Mouse (Mus musculus): ENCODE results near the gene Clec3a. TPM values are rescaled to one million over a fixed set of nuclear protein-coding genes. Genes with fewer than 3 reads are reported as not detected.

Clec3a gene
- not detected in 2 replicates for polyA plus RNA-seq (2014; fragmentation: Nextera tagmentation; extraction: Ambion mirVana)

DNA sequence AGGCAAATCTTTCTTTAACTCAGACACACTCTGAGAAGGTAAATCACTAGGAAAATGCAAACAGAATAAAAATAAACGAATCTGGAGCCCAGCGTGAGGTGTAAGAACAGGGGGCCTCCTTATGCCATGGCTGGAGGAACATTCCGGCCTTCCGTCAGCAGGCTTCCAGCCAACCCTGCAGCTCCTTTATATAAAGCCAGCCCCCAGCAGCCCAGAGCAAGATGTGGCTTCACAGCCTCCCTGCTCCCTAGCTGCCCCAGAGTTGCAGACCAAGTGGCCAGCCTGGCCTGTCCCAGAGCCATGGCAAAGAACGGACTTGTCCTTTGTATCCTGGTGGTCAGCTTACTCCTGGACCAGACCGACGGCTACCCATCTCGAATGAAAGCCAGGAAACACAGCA lies at the start of gene Clec3a:
Gene Clec3a, plus strand, starts transcription at position 301 of the 400 bp plus-strand sequence.
- H3K4me2 ChIP-seq: no peak within 1 kb of the TSS
- no peak within 1 kb of the TSS for H3K9ac ChIP-seq (ENCODE audit: low read length)
- no peaks in the 10 kb centered on the region for H3K9me3 ChIP-seq (ENCODE audit: control insufficient read depth, low read length)
- H3K36me3 ChIP-seq (ENCODE audit: control insufficient read depth, insufficient read depth, low read length): no peaks in the 10 kb centered on the region
- no peaks in the 10 kb centered on the region for H3K27me3 ChIP-seq (ENCODE audit: control insufficient read depth, insufficient read depth, low read length)
- WGBS: 74% methylated on average over 8 of the region's 8 CpGs
- ATAC-seq (ENCODE audit: low FRiP score): no peak
- H3K4me1 ChIP-seq (ENCODE audit: control insufficient read depth, insufficient read depth, low read length): no peaks in the 10 kb centered on the region
- H3K27ac ChIP-seq (ENCODE audit: low read depth, low read length): no peak within 1 kb of the TSS
- DNase-seq (ENCODE audit: low spot score, missing footprints): no peak
- H3K4me3 ChIP-seq (ENCODE audit: low read depth, low read length): no peak within 1 kb of the TSS

DNA sequence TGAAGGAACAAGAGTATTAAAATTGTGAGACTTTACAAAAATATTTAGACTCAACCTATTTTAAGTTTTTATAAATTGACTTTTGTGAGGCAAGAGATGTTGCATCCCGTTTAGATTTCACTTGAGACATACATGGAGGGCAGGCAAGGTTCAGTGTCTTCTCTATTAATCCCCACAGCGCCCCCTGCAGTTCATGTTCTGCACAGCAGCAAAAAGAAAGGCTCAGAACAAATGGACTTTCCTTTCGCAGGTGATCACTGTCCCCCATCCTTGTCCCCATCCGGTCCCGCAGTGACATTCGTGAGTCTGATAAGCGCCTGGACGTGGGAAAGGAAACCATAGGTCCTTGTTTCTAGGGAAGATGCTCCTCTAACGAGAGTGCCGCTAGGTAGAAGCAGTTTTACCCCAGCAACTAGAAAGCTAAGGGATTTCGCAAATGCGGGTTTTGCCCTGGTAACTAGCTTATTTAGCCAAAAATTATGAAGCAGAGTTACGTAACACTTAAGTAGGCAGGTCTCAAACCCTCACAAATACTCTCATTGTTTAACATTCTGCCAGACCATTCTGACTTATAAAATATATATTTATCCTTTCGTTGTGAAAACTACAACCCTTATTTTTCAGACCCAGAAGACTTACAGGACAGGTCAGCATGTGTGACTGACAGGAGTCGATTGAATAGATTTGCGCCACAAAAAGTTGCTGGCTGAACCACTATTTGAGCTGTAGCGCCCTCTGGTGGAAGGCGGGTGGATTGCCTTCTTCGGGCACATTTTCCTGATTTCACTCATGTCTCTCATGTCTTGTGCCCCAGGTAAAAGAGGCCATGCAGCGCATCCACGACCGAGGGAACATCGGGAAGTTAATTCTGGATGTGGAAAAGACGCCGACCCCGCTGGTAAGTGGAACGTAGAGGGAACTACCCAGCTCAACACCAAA lies 48.6 kb upstream of the Clec3a start:
- H3K4me3 ChIP-seq (ENCODE audit: low read depth, low read length): no peak overlapping the region
- H3K36me3 ChIP-seq (ENCODE audit: control insufficient read depth, insufficient read depth, low read length): no peaks in the 10 kb centered on the region
- H3K9ac ChIP-seq (ENCODE audit: low read length): no peak overlapping the region
- no peak overlapping the region for H3K27ac ChIP-seq (ENCODE audit: low read depth, low read length)
- H3K27me3 ChIP-seq (ENCODE audit: control insufficient read depth, insufficient read depth, low read length): no peaks in the 10 kb centered on the region
- peak; percentile 99 for DNase-seq (ENCODE audit: low spot score, missing footprints)
- peak overlapping the region; percentile 11; the same call in 1 of the 2 replicates for H3K4me2 ChIP-seq
- 42% methylated on average over 27 of the region's 27 CpGs for WGBS
- no peaks in the 10 kb centered on the region for H3K4me1 ChIP-seq (ENCODE audit: control insufficient read depth, insufficient read depth, low read length)
- ATAC-seq (ENCODE audit: low FRiP score): peak; percentile 46; the same call in 1 of the 2 replicates
- H3K9me3 ChIP-seq (ENCODE audit: control insufficient read depth, low read length): no peaks in the 10 kb centered on the region

GRCm38 (mm10) chr8:114374390-114374789 lies 43.5 kb upstream of the Clec3a start:
- Histone ChIP-seq H3K36me3 (ENCODE audit: control insufficient read depth, insufficient read depth, low read length) (no peaks in the 10 kb centered on the region), H3K4me1 (ENCODE audit: control insufficient read depth, insufficient read depth, low read length) (no peaks in the 10 kb centered on the region), H3K9ac (ENCODE audit: low read length) (no peak overlapping the region), H3K27ac (ENCODE audit: low read depth, low read length) (no peak overlapping the region), H3K27me3 (ENCODE audit: control insufficient read depth, insufficient read depth, low read length) (no peaks in the 10 kb centered on the region), H3K4me3 (ENCODE audit: low read depth, low read length) (no peak overlapping the region), H3K4me2 (no peak overlapping the region), H3K9me3 (ENCODE audit: control insufficient read depth, low read length) (no peaks in the 10 kb centered on the region)
- DNase-seq (ENCODE audit: low spot score, missing footprints) (no peak), ATAC-seq (ENCODE audit: low FRiP score) (no peak)
- 90% methylated on average over 6 of the region's 6 CpGs for WGBS

- no peak overlapping the region for H3K27ac ChIP-seq (ENCODE audit: low read depth, low read length)
- no peaks in the 10 kb centered on the region for H3K9me3 ChIP-seq (ENCODE audit: control insufficient read depth, low read length)
- H3K27me3 ChIP-seq (ENCODE audit: control insufficient read depth, insufficient read depth, low read length): no peaks in the 10 kb centered on the region
- H3K9ac ChIP-seq (ENCODE audit: low read length): no peak overlapping the region
- H3K36me3 ChIP-seq (ENCODE audit: control insufficient read depth, insufficient read depth, low read length): no peaks in the 10 kb centered on the region
- 74% methylated on average over 3 of the region's 3 CpGs for WGBS
- H3K4me3 ChIP-seq (ENCODE audit: low read depth, low read length): no peak overlapping the region
- H3K4me2 ChIP-seq: no peak overlapping the region
- DNase-seq (ENCODE audit: low spot score, missing footprints) (no peak), ATAC-seq (ENCODE audit: low FRiP score) (no peak)
- no peaks in the 10 kb centered on the region for H3K4me1 ChIP-seq (ENCODE audit: control insufficient read depth, insufficient read depth, low read length)
Measured at GRCm38 (mm10) chr8:114384189-114384588, 33.7 kb upstream of the Clec3a start.

GRCm38 (mm10) chr8:114387494-114387893 lies 30.4 kb upstream of the Clec3a start:
- no peak overlapping the region for H3K4me3 ChIP-seq (ENCODE audit: low read depth, low read length)
- no peak for DNase-seq (ENCODE audit: low spot score, missing footprints)
- WGBS: 90% methylated on average over 4 of the region's 4 CpGs
- H3K27me3 ChIP-seq (ENCODE audit: control insufficient read depth, insufficient read depth, low read length): no peaks in the 10 kb centered on the region
- no peaks in the 10 kb centered on the region for H3K4me1 ChIP-seq (ENCODE audit: control insufficient read depth, insufficient read depth, low read length)
- H3K9me3 ChIP-seq (ENCODE audit: control insufficient read depth, low read length): no peaks in the 10 kb centered on the region
- no peak for ATAC-seq (ENCODE audit: low FRiP score)
- H3K4me2 ChIP-seq: no peak overlapping the region
- no peak overlapping the region for H3K9ac ChIP-seq (ENCODE audit: low read length)
- no peaks in the 10 kb centered on the region for H3K36me3 ChIP-seq (ENCODE audit: control insufficient read depth, insufficient read depth, low read length)
- H3K27ac ChIP-seq (ENCODE audit: low read depth, low read length): no peak overlapping the region

GRCm38 (mm10) chr8:114390465-114391254 lies 27.2 kb upstream of the Clec3a start:
- Histone ChIP-seq H3K4me3 (ENCODE audit: low read depth, low read length) (no peak overlapping the region), H3K9me3 (ENCODE audit: control insufficient read depth, low read length) (no peaks in the 10 kb centered on the region), H3K27me3 (ENCODE audit: control insufficient read depth, insufficient read depth, low read length) (no peaks in the 10 kb centered on the region), H3K9ac (ENCODE audit: low read length) (no peak overlapping the region), H3K4me2 (no peak overlapping the region), H3K4me1 (ENCODE audit: control insufficient read depth, insufficient read depth, low read length) (no peaks in the 10 kb centered on the region), H3K27ac (ENCODE audit: low read depth, low read length) (no peak overlapping the region), H3K36me3 (ENCODE audit: control insufficient read depth, insufficient read depth, low read length) (no peaks in the 10 kb centered on the region)
- DNase-seq (ENCODE audit: low spot score, missing footprints) (no peak), ATAC-seq (ENCODE audit: low FRiP score) (no peak)
- WGBS: 92% methylated on average over 11 of the region's 13 CpGs

GRCm38 (mm10) chr8:114398326-114398725 lies 19.6 kb upstream of the Clec3a start:
- no peaks in the 10 kb centered on the region for H3K9me3 ChIP-seq (ENCODE audit: control insufficient read depth, low read length)
- H3K27me3 ChIP-seq (ENCODE audit: control insufficient read depth, insufficient read depth, low read length): no peaks in the 10 kb centered on the region
- 95% methylated on average over 5 of the region's 5 CpGs for WGBS
- no peak for ATAC-seq (ENCODE audit: low FRiP score)
- no peak overlapping the region for H3K4me3 ChIP-seq (ENCODE audit: low read depth, low read length)
- H3K36me3 ChIP-seq (ENCODE audit: control insufficient read depth, insufficient read depth, low read length): no peaks in the 10 kb centered on the region
- H3K9ac ChIP-seq (ENCODE audit: low read length): no peak overlapping the region
- H3K27ac ChIP-seq (ENCODE audit: low read depth, low read length): no peak overlapping the region
- H3K4me1 ChIP-seq (ENCODE audit: control insufficient read depth, insufficient read depth, low read length): no peaks in the 10 kb centered on the region
- no peak for DNase-seq (ENCODE audit: low spot score, missing footprints)
- H3K4me2 ChIP-seq: no peak overlapping the region

GRCm38 (mm10) chr8:114399273-114399672 lies 18.6 kb upstream of the Clec3a start:
- no peak overlapping the region for H3K4me3 ChIP-seq (ENCODE audit: low read depth, low read length)
- 96% methylated on average over 5 of the region's 5 CpGs for WGBS
- DNase-seq (ENCODE audit: low spot score, missing footprints) (no peak), ATAC-seq (ENCODE audit: low FRiP score) (no peak)
- no peak overlapping the region for H3K4me2 ChIP-seq
- no peak overlapping the region for H3K27ac ChIP-seq (ENCODE audit: low read depth, low read length)
- H3K36me3 ChIP-seq (ENCODE audit: control insufficient read depth, insufficient read depth, low read length): no peaks in the 10 kb centered on the region
- no peaks in the 10 kb centered on the region for H3K4me1 ChIP-seq (ENCODE audit: control insufficient read depth, insufficient read depth, low read length)
- H3K9me3 ChIP-seq (ENCODE audit: control insufficient read depth, low read length): no peaks in the 10 kb centered on the region
- no peaks in the 10 kb centered on the region for H3K27me3 ChIP-seq (ENCODE audit: control insufficient read depth, insufficient read depth, low read length)
- no peak overlapping the region for H3K9ac ChIP-seq (ENCODE audit: low read length)

DNA sequence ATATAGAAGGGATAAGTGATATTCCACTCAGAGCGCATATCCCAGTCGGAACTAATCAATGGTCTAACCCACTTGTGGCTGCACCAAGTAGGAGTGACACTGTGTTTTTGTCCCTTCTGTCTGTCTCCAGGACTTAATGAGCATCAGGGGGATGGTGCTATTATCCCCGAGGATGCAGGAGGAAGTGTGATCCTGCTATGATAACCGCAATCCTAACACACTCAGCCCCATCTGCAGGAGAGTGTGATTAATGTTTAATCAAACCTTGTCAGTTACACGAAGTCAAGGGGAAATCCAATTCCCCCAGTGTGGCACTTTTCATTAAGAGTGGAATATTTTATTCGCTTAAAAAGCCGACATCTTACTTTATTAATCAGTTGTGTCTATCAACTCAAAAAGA lies 16.2 kb upstream of the Clec3a start:
- H3K9me3 ChIP-seq (ENCODE audit: control insufficient read depth, low read length): no peaks in the 10 kb centered on the region
- H3K27ac ChIP-seq (ENCODE audit: low read depth, low read length): no peak overlapping the region
- DNase-seq (ENCODE audit: low spot score, missing footprints) (no peak), ATAC-seq (ENCODE audit: low FRiP score) (no peak)
- H3K27me3 ChIP-seq (ENCODE audit: control insufficient read depth, insufficient read depth, low read length): no peaks in the 10 kb centered on the region
- no peak overlapping the region for H3K4me2 ChIP-seq
- no peaks in the 10 kb centered on the region for H3K4me1 ChIP-seq (ENCODE audit: control insufficient read depth, insufficient read depth, low read length)
- H3K9ac ChIP-seq (ENCODE audit: low read length): no peak overlapping the region
- H3K4me3 ChIP-seq (ENCODE audit: low read depth, low read length): no peak overlapping the region
- WGBS: 74% methylated on average over 7 of the region's 7 CpGs
- H3K36me3 ChIP-seq (ENCODE audit: control insufficient read depth, insufficient read depth, low read length): no peaks in the 10 kb centered on the region
